Mouse (Mus musculus) thymus, postnatal 25 days (tissue): Measurements from ENCODE around the gene Mindy2.

ENCODE experiments used
- DNase-seq: peaks from one replicate; pipeline ENCODE4 v3.0.0; 2022

Mindy2 gene

DNA sequence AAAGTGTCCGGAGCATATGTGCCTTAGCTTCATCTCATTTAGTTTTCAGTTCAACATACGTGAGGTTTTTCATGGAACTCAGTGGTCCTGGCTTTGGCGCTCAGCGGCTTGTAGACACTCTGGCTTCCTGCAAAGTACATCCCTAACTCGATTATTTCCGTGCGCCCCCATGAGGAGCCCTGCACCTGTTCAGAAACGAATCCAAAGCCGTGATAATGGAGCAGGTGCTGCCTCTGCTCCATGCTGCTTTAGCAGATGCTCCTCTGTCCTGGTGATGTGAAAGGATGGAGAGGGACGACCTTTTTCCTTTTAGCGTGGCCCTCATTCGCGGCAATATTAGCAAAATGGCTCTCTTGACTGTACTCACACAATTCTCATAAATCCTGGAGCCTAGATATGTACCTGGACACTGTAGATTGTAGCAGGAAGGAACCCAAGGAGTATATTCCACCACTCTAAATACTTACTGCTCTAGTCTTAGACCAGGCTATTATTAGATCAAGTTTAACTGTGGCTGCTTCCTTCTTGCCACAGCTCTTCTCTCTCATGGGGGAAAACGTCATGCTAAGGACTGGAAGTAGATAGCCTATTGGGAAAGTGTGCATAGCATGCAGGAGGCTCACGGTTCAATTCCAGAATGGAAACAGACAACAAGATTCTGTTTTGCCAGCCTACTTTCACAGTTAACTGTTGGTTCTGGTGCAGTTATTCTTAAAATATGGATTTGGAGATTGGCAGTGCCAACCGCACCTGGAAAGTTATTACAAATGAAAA is 8.6 kb upstream of the Mindy2 start:
- no peak for DNase-seq

- no peak for DNase-seq
Measured at GRCm38 (mm10) chr9:70664847-70665246, 7.9 kb upstream of the Mindy2 start.

- no peak for DNase-seq
Measured at GRCm38 (mm10) chr9:70658266-70658665, 1.3 kb upstream of the Mindy2 start.

GRCm38 (mm10) chr9:70656130-70657007 is 605 bp downstream of the Mindy2 start, which contains the start of gene Gm10642:
Gene Gm10642 (plus strand): TSS chr9:70656251.
- peak; percentile 81 for DNase-seq

DNA sequence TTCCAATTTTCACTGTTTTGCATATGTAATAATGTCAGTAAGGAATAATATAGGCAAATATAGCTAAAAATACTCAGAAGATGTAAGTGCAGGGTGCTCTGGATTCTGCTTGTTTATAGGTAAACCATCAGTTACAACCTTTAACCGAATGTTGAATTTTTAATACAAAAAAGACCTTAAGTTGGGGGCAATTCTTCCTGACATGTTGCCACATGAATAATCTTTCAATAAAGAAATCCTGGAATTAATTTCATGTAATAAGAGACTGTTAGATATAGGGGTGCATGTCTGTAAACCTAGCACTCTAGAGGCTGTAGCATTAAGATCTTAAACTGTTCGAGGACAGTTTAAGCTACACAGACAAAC is 1.2 kb downstream of the Mindy2 start:
- no peak for DNase-seq

- DNase-seq: no peak
Measured at GRCm38 (mm10) chr9:70654496-70654895, 2.5 kb downstream of the Mindy2 start.

- DNase-seq: no peak
Measured at GRCm38 (mm10) chr9:70653875-70654274, 3.1 kb downstream of the Mindy2 start.

GRCm38 (mm10) chr9:70652221-70652620 is 4.8 kb downstream of the Mindy2 start:
- DNase-seq: no peak

DNA sequence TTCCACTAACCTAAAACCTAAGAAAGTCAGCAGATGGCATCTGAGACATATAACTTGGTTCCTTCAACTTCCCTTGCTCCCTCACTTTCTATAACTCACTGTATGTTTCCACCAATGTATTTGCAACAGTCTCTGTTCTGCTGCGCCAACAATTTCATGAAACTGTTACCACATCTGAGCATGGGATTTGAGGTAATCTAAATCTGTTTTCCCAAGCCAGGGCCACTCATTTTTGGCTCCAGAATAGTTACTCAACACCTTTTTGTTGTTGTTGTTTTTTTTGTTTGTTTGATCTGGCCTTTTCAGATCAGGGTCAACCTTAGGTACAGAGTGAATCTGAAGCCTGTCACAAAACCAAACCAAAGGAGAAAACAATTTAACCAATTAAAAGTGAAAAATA is 6.0 kb downstream of the Mindy2 start:
- DNase-seq: no peak

GRCm38 (mm10) chr9:70650260-70650659 is 6.7 kb downstream of the Mindy2 start:
- DNase-seq: no peak

DNA sequence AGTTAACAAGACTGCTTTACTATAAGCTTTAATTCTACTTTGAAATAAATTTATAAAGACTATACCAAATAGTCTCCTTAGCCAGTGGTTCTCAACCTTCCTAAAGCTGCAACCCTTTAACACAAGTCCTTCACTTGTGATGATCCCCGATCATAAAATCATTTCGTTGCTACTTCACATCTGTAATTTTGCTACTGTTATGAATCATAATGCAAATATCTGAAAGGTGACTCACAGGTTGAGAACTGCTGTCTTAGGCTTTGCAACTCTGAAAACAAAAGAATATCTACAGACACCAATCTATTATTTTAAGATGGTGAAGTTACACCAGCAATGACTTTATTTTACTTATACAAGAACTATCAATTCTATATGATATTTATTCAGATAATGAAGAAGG is 20.2 kb downstream of the Mindy2 start:
- DNase-seq: no peak

GRCm38 (mm10) chr9:70631665-70632064 is 25.3 kb downstream of the Mindy2 start:
- no peak for DNase-seq

- DNase-seq: no peak
Measured at GRCm38 (mm10) chr9:70629711-70630110, 27.3 kb downstream of the Mindy2 start.

GRCm38 (mm10) chr9:70611026-70611673 is 45.8 kb downstream of the Mindy2 start:
- no peak for DNase-seq

GRCm38 (mm10) chr9:70602186-70602845 is 54.7 kb downstream of the Mindy2 start:
- DNase-seq: no peak

DNA sequence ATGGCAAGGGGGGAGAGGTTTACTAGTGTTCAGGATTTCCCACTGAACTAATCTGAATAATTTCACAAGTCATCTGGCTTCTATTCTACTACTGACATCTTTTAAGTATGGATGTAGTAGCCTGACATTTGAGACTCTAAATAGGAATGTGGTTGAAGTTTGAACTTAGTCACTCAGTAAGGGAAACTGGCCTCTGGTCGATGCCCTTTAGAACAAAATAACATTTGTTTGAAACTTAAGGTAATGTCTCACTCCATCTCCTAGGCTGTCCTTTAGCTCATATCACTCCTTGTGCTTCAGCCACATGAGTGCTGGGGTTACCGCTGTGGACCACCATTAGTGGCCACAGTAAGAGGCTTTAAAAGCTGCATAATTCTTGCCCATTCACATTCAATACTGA is 58.7 kb downstream of the Mindy2 start:
- no peak for DNase-seq

- DNase-seq: no peak
Measured at GRCm38 (mm10) chr9:70591486-70591885, 65.5 kb downstream of the Mindy2 start.

DNA sequence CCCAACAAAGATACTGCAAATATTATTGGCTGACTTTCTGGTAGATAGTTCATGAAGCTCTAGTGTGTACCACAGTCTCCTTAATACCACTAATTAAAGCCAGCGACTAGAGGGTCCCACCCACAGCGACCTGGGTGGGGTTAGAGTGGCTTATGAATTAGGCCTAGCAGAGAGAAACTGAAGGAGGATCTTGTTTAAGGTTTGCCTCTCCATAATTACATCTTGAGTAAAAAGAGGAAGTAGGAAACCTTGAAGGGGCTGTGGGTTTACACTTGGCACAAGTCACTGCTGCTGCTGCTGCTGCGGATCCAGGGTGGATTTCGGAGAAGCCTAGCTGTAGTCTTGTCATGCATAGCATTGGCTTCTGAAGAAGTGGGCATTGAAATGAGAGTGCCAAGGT is 66.2 kb downstream of the Mindy2 start:
- DNase-seq: no peak

DNA sequence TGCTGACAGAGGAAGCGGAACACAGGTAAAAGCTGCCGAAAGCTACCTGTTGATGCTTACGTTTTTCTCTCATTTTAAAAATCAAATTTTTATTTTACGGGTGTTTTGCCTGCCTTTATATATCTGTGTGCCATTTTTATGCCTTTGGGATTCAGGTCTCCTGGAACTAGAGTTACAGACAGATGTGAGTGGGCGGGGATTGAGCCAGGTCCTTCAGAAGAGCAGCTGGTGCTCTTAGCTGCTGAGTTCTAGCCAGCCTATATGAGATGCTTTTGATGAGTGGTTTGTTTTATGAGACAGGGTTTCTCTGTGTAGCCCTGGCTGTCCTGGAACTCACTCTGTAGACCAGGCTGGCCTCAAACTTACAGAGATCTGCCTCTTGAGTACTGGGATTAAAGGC is 69.8 kb downstream of the Mindy2 start:
- no peak for DNase-seq

- no peak for DNase-seq
Measured at GRCm38 (mm10) chr9:70585172-70585571, 71.8 kb downstream of the Mindy2 start.

GRCm38 (mm10) chr9:70584641-70585040 is 72.3 kb downstream of the Mindy2 start:
- DNase-seq: peak; percentile 39

- DNase-seq: no peak
Measured at GRCm38 (mm10) chr9:70580956-70581355, 76.0 kb downstream of the Mindy2 start.

DNA sequence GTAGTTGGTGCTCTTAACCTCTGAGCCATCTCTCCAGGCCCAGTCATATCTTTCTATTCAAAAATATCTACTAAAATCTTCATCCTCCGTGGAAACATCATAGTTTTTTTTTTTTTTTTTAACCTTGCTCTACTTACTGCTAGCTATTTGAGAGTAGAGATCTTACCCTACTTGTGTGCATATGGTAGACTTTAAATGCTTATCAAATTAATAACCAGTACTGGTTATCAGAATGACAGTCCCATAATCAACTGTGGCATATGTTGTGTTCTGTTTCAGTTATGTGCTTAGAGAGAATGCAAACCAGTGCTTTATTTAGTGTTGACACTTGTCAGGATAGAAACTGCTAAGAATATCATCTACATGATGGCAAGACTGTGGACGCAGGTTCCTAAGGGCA is 78.9 kb downstream of the Mindy2 start:
- no peak for DNase-seq
